Mouse (Mus musculus) bone marrow macrophage, adult 2 months (primary cell): ENCODE measurements around the gene Btbd9. TPM values are rescaled to one million over a fixed set of nuclear protein-coding genes. Genes with fewer than 3 reads are reported as not detected.

Experiments
- H3K27ac ChIP-seq: 2 replicates; pipeline ENCODE4 v1.5.1; 2012; ENCODE audit warnings: low read depth, low read length; ENCODE audit not compliant: insufficient read depth
- H3K4me1 ChIP-seq: 2 replicates; pipeline ENCODE4 v1.6.1; 2012; ENCODE audit warnings: low read length; ENCODE audit not compliant: control insufficient read depth, insufficient read depth
- H3K4me3 ChIP-seq: 2 replicates; pipeline ENCODE4 v1.5.1; 2012; ENCODE audit warnings: mild to moderate bottlenecking, low read length, moderate library complexity; ENCODE audit not compliant: insufficient read depth
- CTCF ChIP-seq: IDR thresholded peaks from 2 replicates; pipeline ENCODE4 v1.5.1; 2012; ENCODE audit warnings: low read depth, mild to moderate bottlenecking, low read length, moderate library complexity
- POLR2A ChIP-seq: IDR thresholded peaks from 2 replicates; pipeline ENCODE4 v1.6.1; 2012; ENCODE audit warnings: mild to moderate bottlenecking, low read depth, low read length, borderline replicate concordance
- polyA plus RNA-seq: library from polyadenylated mRNA; stranded (reverse); fragments of >200 nt; gene quantifications from 2 replicates; pipeline ENCODE4 v1.2.4, GENCODE M21; 2012; ENCODE audit not compliant: missing spikeins, insufficient read depth, insufficient read length

The Btbd9 gene
- polyA plus RNA-seq, 1 experiment: 22.9 TPM

DNA sequence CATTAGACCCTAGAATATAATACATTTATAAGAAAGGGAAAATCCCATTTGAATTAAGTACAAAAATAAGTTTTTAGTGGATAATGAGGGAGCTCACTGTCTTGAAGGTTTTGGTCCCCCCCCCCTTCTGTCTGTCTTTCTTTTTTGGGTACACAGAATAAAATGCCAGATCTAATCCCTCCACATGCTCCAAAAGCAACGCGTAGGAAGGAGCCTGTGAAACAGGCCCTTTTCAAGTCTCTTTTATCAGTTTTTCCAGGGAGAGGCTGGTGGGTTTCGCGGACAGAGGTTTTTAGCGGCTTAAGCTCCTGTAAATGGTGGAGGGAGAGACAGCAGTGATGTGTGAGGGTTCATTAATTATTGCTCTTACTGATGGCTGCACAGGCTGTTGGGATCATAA lies 388.7 kb downstream of the Btbd9 start:
- TF ChIP-seq CTCF: no peak
- TF ChIP-seq POLR2A: no peak
- Histone ChIP-seq H3K27ac (no peak overlapping the region), H3K4me3 (no peak overlapping the region), H3K4me1 (peaks cover 23% of the 10 kb centered on the region)

DNA sequence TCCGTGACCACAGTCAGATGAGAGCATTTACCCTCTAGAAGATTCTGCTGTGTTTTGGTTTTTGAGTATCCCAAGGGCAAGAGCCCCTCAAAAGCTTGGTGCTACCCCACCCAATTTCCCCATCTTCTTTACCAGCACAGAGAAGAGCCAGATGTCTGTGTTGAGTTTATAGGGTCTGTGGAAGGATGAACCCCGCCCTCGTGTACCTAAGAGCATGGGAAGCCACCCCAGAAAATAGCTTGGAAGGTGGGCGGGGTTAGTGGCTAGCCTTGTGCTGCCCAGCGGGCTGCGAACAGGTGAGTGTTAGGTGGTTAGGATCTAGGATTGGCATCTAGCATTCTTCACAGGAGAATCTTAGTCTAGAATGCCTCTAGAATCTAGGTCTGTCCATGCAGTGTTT lies 389.1 kb downstream of the Btbd9 start:
- TF ChIP-seq CTCF: no peak
- TF ChIP-seq POLR2A: no peak
- Histone ChIP-seq H3K4me3 (no peak overlapping the region), H3K4me1 (peaks cover 26% of the 10 kb centered on the region), H3K27ac (no peak overlapping the region)

DNA sequence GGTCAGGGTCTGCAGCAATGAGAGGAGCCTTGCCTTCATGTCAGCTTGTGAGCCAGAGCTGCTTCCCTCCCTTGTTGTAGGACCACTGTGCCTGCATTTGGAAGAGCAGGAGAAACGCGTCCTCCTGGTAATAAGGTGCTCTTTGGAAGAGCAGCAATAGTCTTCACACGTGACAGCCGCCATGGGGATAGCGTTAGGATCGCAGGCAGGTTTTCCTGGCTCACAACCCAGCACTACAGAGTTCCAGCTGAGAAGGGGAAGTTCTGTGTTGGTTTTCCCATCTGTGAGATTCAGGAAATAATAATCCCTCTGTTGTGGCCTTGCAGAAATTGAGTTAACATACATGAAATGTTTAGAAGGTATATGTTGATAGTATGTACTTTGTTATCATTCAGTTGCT lies 392.7 kb downstream of the Btbd9 start:
- Histone ChIP-seq H3K27ac (no peak overlapping the region), H3K4me1 (peaks cover 32% of the 10 kb centered on the region), H3K4me3 (no peak overlapping the region)
- TF ChIP-seq CTCF (no peak), POLR2A (no peak)

DNA sequence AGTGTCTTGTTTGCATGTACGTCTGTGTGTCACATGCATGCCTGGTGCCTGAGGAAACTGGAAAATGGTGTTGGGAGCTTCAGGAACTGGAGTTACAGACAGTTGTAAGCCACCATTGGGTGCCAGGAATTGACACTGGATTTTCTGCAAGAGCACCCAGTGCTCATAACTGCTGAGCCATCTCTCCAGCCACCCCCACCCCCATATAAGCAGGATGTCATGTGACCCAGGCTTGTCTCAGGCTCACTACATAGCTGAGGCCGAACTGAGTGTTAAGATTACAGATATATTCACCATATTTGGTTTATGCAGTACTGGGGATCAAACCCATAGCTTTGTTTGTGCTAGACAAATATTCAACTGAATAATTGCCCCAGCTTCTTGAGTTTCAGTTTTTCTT lies 394.2 kb downstream of the Btbd9 start:
- H3K27ac ChIP-seq: no peak overlapping the region
- no peak overlapping the region for H3K4me3 ChIP-seq
- H3K4me1 ChIP-seq: peaks cover 27% of the 10 kb centered on the region
- TF ChIP-seq POLR2A: no peak
- no peak for TF ChIP-seq CTCF

DNA sequence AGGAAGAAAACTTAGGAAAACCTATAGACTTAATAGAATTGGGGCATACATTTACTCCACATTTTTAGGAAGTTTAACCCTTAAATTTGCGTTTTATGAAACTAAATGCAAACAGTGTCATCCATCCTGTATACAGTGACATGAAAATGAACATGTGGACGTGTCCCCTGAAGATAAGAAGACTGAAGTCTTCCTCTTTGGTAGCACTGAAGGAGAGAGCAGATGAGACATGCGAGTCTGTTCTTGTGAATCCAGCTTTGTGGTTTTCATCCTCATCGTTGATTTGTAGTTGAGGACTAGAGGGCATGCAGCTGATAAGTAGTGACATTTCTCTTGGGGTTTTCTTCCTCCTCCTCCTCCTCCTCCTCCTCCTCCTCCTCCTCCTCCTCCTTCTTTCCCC lies 394.7 kb downstream of the Btbd9 start:
- TF ChIP-seq POLR2A: no peak
- TF ChIP-seq CTCF: no peak

DNA sequence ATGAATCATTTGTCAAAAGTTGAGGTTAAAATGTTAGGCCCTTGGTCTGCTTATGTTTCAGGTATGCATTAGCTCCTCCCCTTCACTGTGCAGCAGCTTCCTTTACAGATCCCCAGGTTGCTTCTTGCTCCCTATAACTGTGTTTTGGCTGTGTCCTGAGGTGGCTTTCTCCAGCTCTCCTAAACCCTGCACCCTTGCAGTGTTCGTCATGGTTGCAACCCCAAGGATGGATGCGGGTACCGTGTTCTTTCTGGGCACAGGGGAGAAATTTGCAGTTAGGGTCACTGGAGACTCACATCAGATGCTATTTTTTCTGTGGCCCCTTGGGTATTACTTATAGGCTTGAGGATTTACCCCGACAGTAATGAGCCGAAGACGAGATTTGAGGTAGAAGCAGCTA lies 396.1 kb downstream of the Btbd9 start:
- Histone ChIP-seq H3K4me1 (peaks cover 21% of the 10 kb centered on the region), H3K4me3 (no peak overlapping the region), H3K27ac (no peak overlapping the region)
- TF ChIP-seq POLR2A (no peak), CTCF (no peak)

More for the DNA sequence above, 394.7 kb downstream of the Btbd9 start:
- Histone ChIP-seq H3K27ac (no peak overlapping the region), H3K4me1 (peaks cover 26% of the 10 kb centered on the region), H3K4me3 (no peak overlapping the region)

DNA sequence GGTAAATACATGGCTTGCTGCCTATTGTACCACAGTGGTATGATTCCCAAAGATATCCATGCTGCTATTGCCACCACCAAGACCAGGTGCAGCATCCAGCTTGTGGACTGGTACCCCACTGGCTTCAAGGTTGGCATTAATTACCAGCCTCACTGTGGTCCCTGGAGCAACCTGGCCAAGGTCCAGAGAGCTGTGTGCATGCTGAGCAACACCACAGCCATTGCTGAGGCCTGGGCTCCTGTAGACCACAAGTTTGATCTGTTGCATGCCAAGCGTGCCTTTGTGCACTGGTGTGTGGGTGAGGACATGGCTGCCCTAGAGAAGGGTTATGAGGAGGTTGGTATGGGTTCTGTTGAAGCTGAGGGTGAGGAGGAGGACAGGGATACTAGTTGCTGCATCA lies 397.9 kb downstream of the Btbd9 start:
- TF ChIP-seq CTCF (no peak), POLR2A (no peak)
- Histone ChIP-seq H3K4me3 (no peak overlapping the region), H3K27ac (no peak overlapping the region), H3K4me1 (peaks cover 14% of the 10 kb centered on the region)

DNA sequence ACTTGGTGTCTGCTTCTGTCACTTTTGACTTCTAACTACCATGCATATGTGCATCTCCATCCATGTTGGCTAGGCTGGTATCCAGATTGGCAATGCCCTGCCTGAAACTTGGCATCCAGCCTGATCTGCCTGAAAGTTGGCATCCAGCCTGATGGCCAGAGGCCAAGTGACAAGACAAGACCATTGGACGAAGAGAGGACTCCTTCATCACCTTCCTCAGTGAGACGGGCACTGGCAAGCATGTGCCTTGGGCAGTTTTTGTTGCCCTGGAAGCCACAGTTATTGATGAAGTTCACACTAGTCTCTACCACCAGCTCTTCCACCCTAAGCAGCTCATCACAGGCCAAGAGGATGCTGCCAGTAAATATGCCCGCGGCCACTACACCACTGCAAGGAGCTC lies 398.9 kb downstream of the Btbd9 start:
- H3K4me3 ChIP-seq: no peak overlapping the region

More for the DNA sequence above, 398.9 kb downstream of the Btbd9 start:
- H3K27ac ChIP-seq: no peak overlapping the region
- peaks cover 8% of the 10 kb centered on the region for H3K4me1 ChIP-seq
- TF ChIP-seq POLR2A: no peak
- no peak for TF ChIP-seq CTCF

Other genes starting within 250 kb of the Btbd9 start
- 0.64 and 0.69 TPM in 2 replicates for gene Dnah8, start 47.9 kb upstream of the Btbd9 start, polyA plus RNA-seq
- 46.4 and 53.3 TPM in 2 replicates for gene Glo1, start 50.4 kb upstream of the Btbd9 start, polyA plus RNA-seq